Mouse (Mus musculus) CH12.LX (cell line): ENCODE results near the gene Atad5. TPM values are rescaled to one million over a fixed set of nuclear protein-coding genes. Genes with fewer than 3 reads are reported as not detected.
A peak's percentile ranks its signal among the peaks of the same experiment; 100 is the strongest.
"Not testable (repeated sequence)": the region's sequence is repeated elsewhere in the genome, so short reads cannot be mapped to it uniquely, and the experiment has no call there.

Experiments used
- DNase-seq: peaks from one replicate; pipeline ENCODE4 v3.0.0-alpha.2; 2013; ENCODE audit errors: extremely low read depth
- H3K27ac ChIP-seq: 2 replicates; pipeline ENCODE4 v1.5.1; 2012; ENCODE audit warnings: low read depth, mild to moderate bottlenecking, control low read depth, moderate library complexity; ENCODE audit not compliant: insufficient read depth
- H3K27me3 ChIP-seq: replicated peaks from 2 replicates; pipeline ENCODE3; 2012; ENCODE audit warnings: inconsistent platforms
- H3K36me3 ChIP-seq, 2 experiments: replicated peaks in 1 of 2; 2 replicates each; pipeline versions ENCODE3 to v1.6.1; 2012; ENCODE audit warnings: inconsistent platforms in 1 of 2, low read length in 1 of 2, mild to moderate bottlenecking in 1 of 2, mixed read lengths in 1 of 2, moderate library complexity in 1 of 2; ENCODE audit not compliant: control insufficient read depth in 1 of 2, insufficient read depth in 1 of 2
- H3K4me1 ChIP-seq, 2 experiments: 2 replicates each; pipeline ENCODE4 v1.6.1; 2012; ENCODE audit warnings: inconsistent platforms in 1 of 2, moderate library complexity in 1 of 2; ENCODE audit not compliant: insufficient read depth in 2 of 2, control insufficient read depth in 1 of 2
- H3K4me2 ChIP-seq: 2 replicates; pipeline ENCODE4 v1.6.1; 2012; ENCODE audit warnings: low read depth, mild to moderate bottlenecking, control low read depth; ENCODE audit not compliant: poor library complexity, insufficient read depth, severe bottlenecking
- H3K4me3 ChIP-seq, 3 experiments: fragments of 150-350 bp in 1 of 3; sonication (generic) in 1 of 3; replicated peaks in 1 of 3; 2 replicates each; pipeline versions ENCODE3 to v1.5.1; 2011 to 2012; ENCODE audit warnings: low read depth in 2 of 3, low read length in 2 of 3, mild to moderate bottlenecking in 2 of 3, moderate library complexity in 2 of 3, control low read depth in 1 of 3, improper control_type of control experiment in 1 of 3, inconsistent platforms in 1 of 3, mixed read lengths in 1 of 3; ENCODE audit not compliant: poor library complexity in 1 of 3
- H3K79me2 ChIP-seq: replicated peaks from 2 replicates; pipeline ENCODE4 v1.6.1; 2012; ENCODE audit warnings: mild to moderate bottlenecking, moderate library complexity; ENCODE audit not compliant: control insufficient read depth, poor library complexity, insufficient read depth, severe bottlenecking; ENCODE audit errors: extremely low read depth
- H3K9ac ChIP-seq: 2 replicates; pipeline ENCODE4 v1.6.1; 2012; ENCODE audit warnings: low read depth, mild to moderate bottlenecking, control low read depth, moderate library complexity; ENCODE audit not compliant: insufficient read depth
- H3K9me3 ChIP-seq: replicated peaks from 2 replicates; pipeline ENCODE3; 2012; ENCODE audit warnings: low read length, inconsistent platforms, mixed read lengths
- BHLHE40 ChIP-seq: IDR thresholded peaks from 2 replicates; pipeline ENCODE4 v1.6.1; 2011; ENCODE audit warnings: mild to moderate bottlenecking, low read depth, low read length, improper control_type of control experiment
- CHD1 ChIP-seq: IDR thresholded peaks from 2 replicates; pipeline ENCODE4 v1.6.1; 2012; ENCODE audit warnings: low read depth, low read length, improper control_type of control experiment, inconsistent platforms
- CHD2 ChIP-seq: IDR thresholded peaks from 2 replicates; pipeline ENCODE4 v1.6.1; 2011; ENCODE audit warnings: low read length, improper control_type of control experiment
- EP300 ChIP-seq: IDR thresholded peaks from 2 replicates; pipeline ENCODE4 v1.6.1; 2011; ENCODE audit warnings: low read length, improper control_type of control experiment
- ETS1 ChIP-seq: conservative IDR thresholded peaks from 2 replicates; pipeline ENCODE4 v1.6.1; 2012; ENCODE audit warnings: low read depth, mild to moderate bottlenecking, inconsistent platforms, low read length, improper control_type of control experiment, moderate library complexity
- KAT2A ChIP-seq: IDR thresholded peaks from 2 replicates; pipeline ENCODE4 v1.6.1; 2012; ENCODE audit warnings: low read length, improper control_type of control experiment, inconsistent platforms; ENCODE audit not compliant: insufficient replicate concordance
- MAFK ChIP-seq: IDR thresholded peaks from 2 replicates; pipeline ENCODE4 v1.6.1; 2011; ENCODE audit warnings: low read length, improper control_type of control experiment; ENCODE audit not compliant: insufficient replicate concordance
- MAZ ChIP-seq: IDR thresholded peaks from 2 replicates; pipeline ENCODE4 v1.6.1; 2012; ENCODE audit warnings: low read depth, mild to moderate bottlenecking, inconsistent platforms, low read length, improper control_type of control experiment, moderate library complexity
- NRF1 ChIP-seq: IDR thresholded peaks from 2 replicates; pipeline ENCODE4 v1.6.1; 2014; ENCODE audit warnings: low read depth, mild to moderate bottlenecking, inconsistent platforms, low read length, improper control_type of control experiment, moderate library complexity
- RAD21 ChIP-seq: IDR thresholded peaks from 2 replicates; pipeline ENCODE4 v1.6.1; 2011; ENCODE audit warnings: low read depth, mild to moderate bottlenecking, low read length, improper control_type of control experiment, moderate library complexity
- USF1 ChIP-seq: IDR thresholded peaks from 2 replicates; pipeline ENCODE4 v1.6.1; 2014; ENCODE audit warnings: low read depth, mild to moderate bottlenecking, inconsistent platforms, low read length, improper control_type of control experiment
- USF2 ChIP-seq: conservative IDR thresholded peaks from 2 replicates; pipeline ENCODE4 v1.6.1; 2011; ENCODE audit warnings: low read depth, low read length, improper control_type of control experiment
- ZNF384 ChIP-seq: IDR thresholded peaks from 2 replicates; pipeline ENCODE4 v1.6.1; 2012; ENCODE audit warnings: low read depth, low read length, improper control_type of control experiment, inconsistent platforms
- dilution Hi-C: fragments of 300-500 bp; cut with MboI; formaldehyde crosslinking; loops from 2 replicates; pipeline ENCODE4 v1.14.3; 2020; ENCODE audit warnings: low sequenced_read_pairs; ENCODE audit not compliant: extremely low pct_unique_long_range_greater_than_20kb, extremely low pct_ligation_motif_present
- in situ Hi-C: fragments of 300-500 bp; cut with MboI; formaldehyde crosslinking; loops from 3 replicates; pipeline ENCODE4 v1.14.3; 2019; ENCODE audit warnings: low sequenced_read_pairs, low pct_ligation_motif_present, low pct_unique_long_range_greater_than_20kb, mixed read lengths
- polyA plus RNA-seq: library from polyadenylated mRNA; unstranded; fragments of >175 nt; gene quantifications from 2 replicates; pipeline ENCODE4 v1.2.1, GENCODE M21; 2012; ENCODE audit warnings: low read depth; ENCODE audit not compliant: insufficient read length
- total RNA-seq, 2 experiments: library from RNA; depleted of rRNA; stranded (reverse); fragments of 300-350 nt in 1 of 2; fragments of >200 nt in 1 of 2; gene quantifications; 2 replicates each; pipeline ENCODE4 v1.2.3; 2012 to 2014

Atad5 gene
- total and polyA plus RNA-seq, 3 experiments, result 24.0 to 46.3 (median 35.2) TPM

GRCm38 (mm10) chr11:80147748-80148147 lies 58.5 kb downstream of the Atad5 start (continued):
- TF ChIP-seq RAD21, result peak; percentile 57

DNA sequence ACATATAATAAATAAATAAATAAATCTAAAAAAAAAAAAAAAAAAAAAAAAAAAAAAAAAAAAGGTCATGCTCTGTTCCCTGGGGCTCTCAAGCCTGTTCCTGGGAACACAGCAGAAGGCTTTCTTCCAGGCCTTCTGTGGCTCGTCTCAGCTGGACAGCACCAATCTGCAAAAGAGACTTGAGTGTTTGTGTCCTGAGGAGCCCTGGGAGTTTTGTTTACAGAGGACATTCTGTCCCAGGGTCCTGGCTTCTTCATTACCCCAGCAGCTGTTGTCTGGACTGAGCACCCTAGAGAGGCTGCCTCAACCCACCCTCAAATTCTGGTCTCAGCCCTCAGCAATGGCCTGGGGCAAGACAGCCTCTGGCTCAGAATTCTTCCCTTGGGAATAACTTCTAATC lies 59.1 kb downstream of the Atad5 start:
- Histone ChIP-seq H3K4me1 (peaks cover 6 to 47% of the 10 kb centered on the region in 2 experiments; a peak in 3 of 4 replicates), H3K36me3 (no peaks in the 10 kb centered on the region), H3K4me2 (no peak overlapping the region), H3K79me2 (no peaks in the 10 kb centered on the region), H3K9me3 (no peaks in the 10 kb centered on the region), H3K9ac (no peak overlapping the region), H3K27ac (no peak overlapping the region), H3K4me3 (no peak overlapping the region), H3K27me3 (no peaks in the 10 kb centered on the region)
- no peak for DNase-seq
- TF ChIP-seq NRF1 (no peak), USF1 (no peak)
- dilution Hi-C loops (no loop called here), in situ Hi-C loops (no loop called here)

GRCm38 (mm10) chr11:80148974-80149373 lies 59.8 kb downstream of the Atad5 start:
- dilution Hi-C loops, H3K79me2 ChIP-seq, H3K4me2 ChIP-seq, H3K36me3 ChIP-seq, H3K9me3 ChIP-seq, H3K27me3 ChIP-seq, H3K27ac ChIP-seq, H3K4me3 ChIP-seq, in situ Hi-C loops, DNase-seq, H3K9ac ChIP-seq: not testable (repeated sequence)
- H3K4me1 ChIP-seq, result peaks cover 6 to 46% of the 10 kb centered on the region in 2 experiments; a peak in 3 of 4 replicates
- TF ChIP-seq ZNF384, result peak; percentile 54

DNA sequence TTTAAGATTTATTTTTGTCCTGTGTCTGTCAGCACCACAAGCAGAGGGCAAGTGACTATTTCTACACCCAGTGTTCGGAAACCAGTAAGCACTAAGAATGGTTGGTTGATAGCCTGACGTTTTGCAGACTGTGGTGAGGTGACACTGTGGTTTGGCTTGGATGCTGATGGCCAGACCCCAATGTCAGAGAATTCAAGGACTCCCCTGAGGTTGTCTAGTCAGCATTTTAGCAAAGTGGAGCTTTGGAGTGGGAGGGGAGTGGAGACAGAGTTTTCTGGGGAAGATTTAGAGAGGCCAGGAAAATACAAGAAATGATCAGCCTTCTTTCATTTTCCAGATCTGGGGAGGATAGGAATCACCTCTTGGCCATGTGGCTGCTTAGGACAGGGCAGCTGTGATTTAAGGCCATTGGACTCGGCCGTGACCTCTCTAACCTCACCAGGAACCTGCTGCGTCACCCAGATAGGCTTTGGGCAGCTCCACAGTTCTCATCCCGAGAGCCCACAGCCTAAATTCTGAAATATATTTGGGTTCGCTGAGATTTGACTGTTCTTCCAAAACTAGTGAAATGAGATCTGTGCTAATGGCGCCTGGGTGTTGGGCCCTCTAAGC lies 60.3 kb downstream of the Atad5 start:
- in situ Hi-C loops (no loop called here), dilution Hi-C loops (no loop called here)
- Histone ChIP-seq H3K79me2 (no peaks in the 10 kb centered on the region), H3K4me1 (peaks cover 6 to 42% of the 10 kb centered on the region in 2 experiments; a peak in 3 of 4 replicates), H3K9ac (no peak overlapping the region), H3K4me3 (no peak overlapping the region), H3K36me3 (no peaks in the 10 kb centered on the region), H3K9me3 (peaks cover 8% of the 10 kb centered on the region), H3K27ac (no peak overlapping the region), H3K27me3 (no peaks in the 10 kb centered on the region), H3K4me2 (no peak overlapping the region)
- TF ChIP-seq MAZ (no peak), BHLHE40 (no peak), MAFK (peak; percentile 80), USF2 (no peak), EP300 (no peak), KAT2A (no peak), CHD2 (no peak), CHD1 (no peak), ETS1 (no peak)
- DNase-seq, result no peak
